In genomic region chrX:152969606-152970005, GRCm38 (mm10) we compare ENCODE assay signal across 20 mouse cellular contexts. TPM values are rescaled to one million over a fixed set of nuclear protein-coding genes. Genes with fewer than 3 reads are reported as not detected.
DNase-seq lines count a peak whose midpoint lies in the region; ATAC-seq and TF ChIP-seq lines count a peak whose summit lies in the region.
"Had no signal": no experiment of that assay in that cellular context is flagged by ENCODE, and none has a peak within 500 bp of the region (broad histone marks: within the 10 kb centered on the region; RNA-seq: fewer than 3 reads in every experiment).

No protein-coding gene starts in this region.

- no peak overlapping the region for H3K9ac ChIP-seq in lung, embryonic 15.5 days
- H3K9ac ChIP-seq: limb, embryonic 15.5 days; midbrain, embryonic 12.5 days had no signal

- no peaks in the 10 kb centered on the region for H3K36me3 ChIP-seq in lung, embryonic 15.5 days
- H3K36me3 ChIP-seq: G1E; heart, embryonic 10.5 days; limb, embryonic 15.5 days; midbrain, embryonic 12.5 days had no signal

- intact Hi-C loops in gastrocnemius, adult 2 months (cut with DNase I) = no loop called here

- no peak overlapping the region for H3K27ac ChIP-seq in gastrocnemius, adult 2 months
- no peak overlapping the region for H3K27ac ChIP-seq in lung, embryonic 15.5 days
- H3K27ac ChIP-seq: heart, embryonic 10.5 days; limb, embryonic 15.5 days; midbrain, embryonic 12.5 days had no signal

- no peaks in the 10 kb centered on the region for H3K9me3 ChIP-seq in lung, embryonic 15.5 days
- H3K9me3 ChIP-seq: G1E; heart, embryonic 10.5 days; limb, embryonic 15.5 days; midbrain, embryonic 12.5 days had no signal

- H3K4me3 ChIP-seq in gastrocnemius, adult 2 months = no peak overlapping the region
- H3K4me3 ChIP-seq in lung, embryonic 15.5 days = no peak overlapping the region
- H3K4me3 ChIP-seq: heart, embryonic 10.5 days; limb, embryonic 15.5 days; midbrain, embryonic 12.5 days had no signal

- peak; percentile 4 for DNase-seq in adrenal gland, adult 2 months
- DNase-seq in adrenal gland, adult 18-20 months (ENCODE audit: low spot score in 2 of 2) = no peak
- peak; percentile 18 for DNase-seq in gastrocnemius, adult 2 months
- no peak for DNase-seq in gastrocnemius, adult 8-10 months (ENCODE audit: low spot score in 2 of 2)
- no peak for DNase-seq in lung, adult 18-20 months
- peak; percentile 36 for DNase-seq in testis, postnatal 10 days (ENCODE audit: low spot score)
- no peak for DNase-seq in testis, postnatal 14 days (ENCODE audit: low spot score)
- DNase-seq: cerebellum, adult 9-11 months; embryo, embryonic 11 days; kidney, adult 2 months; kidney, postnatal 14 days; layer of hippocampus, adult 9-11 months; spleen, adult 18-20 months had no signal

- H3K27me3 ChIP-seq in lung, embryonic 15.5 days = no peaks in the 10 kb centered on the region
- H3K27me3 ChIP-seq: limb, embryonic 15.5 days; midbrain, embryonic 12.5 days had no signal

- no peaks in the 10 kb centered on the region for H3K4me1 ChIP-seq in lung, embryonic 15.5 days
- H3K4me1 ChIP-seq: heart, embryonic 10.5 days had no signal

- WGBS in lung, embryonic 15.5 days = 51% methylated on average over 6 of the region's 6 CpGs

- no peak overlapping the region for H3K4me2 ChIP-seq in lung, embryonic 15.5 days
- H3K4me2 ChIP-seq: limb, embryonic 15.5 days; midbrain, embryonic 12.5 days had no signal

- ATAC-seq in lung, embryonic 15.5 days (ENCODE audit: borderline replicate concordance, extremely low read depth, low FRiP score, low TSS enrichment) = peak; percentile 52; the same call in 1 of the 2 replicates
- ATAC-seq: CD4-positive, CD25-positive, alpha-beta regulatory T cell, adult 4 months; forebrain, embryonic 16.5 days had no signal

- TF ChIP-seq CTCF in gastrocnemius, adult 2 months (IDR thresholded peaks at IDR 0.05) = no peak

RNA-seq across cellular contexts. Expression of gene Usp51, which starts 36.7 kb away (rescaled TPM):
- total RNA-seq in adrenal gland, adult 2 months (2021) = 1 to 10 TPM; 1.9 to 2.8 TPM
- polyA plus RNA-seq in adrenal gland, adult 2 months (2012; rRNA removed) = 0.40 and 0.58 TPM in 2 replicates
- total RNA-seq in adrenal gland, adult 18-20 months (2021) = 1 to 10 TPM; 2.6 to 3.7 TPM
- not detected for total RNA-seq in gastrocnemius, adult 2 months (2021)
- not detected for total RNA-seq in gastrocnemius, adult 8-10 months (2022)
- 0.60 and 0.99 TPM in 2 replicates for polyA plus RNA-seq in lung, embryonic 15.5 days (2015; fragmentation: Nextera tagmentation; extraction: Ambion mirVana)
- total RNA-seq: G1E had no signal
- polyA plus RNA-seq: CD4-positive, CD25-positive, alpha-beta regulatory T cell, adult 4 months; G1E; kidney, adult 2 months had no signal

Comparison
In these comparisons a context has a peak if more than half of its experiments do, and no peak if none do; other contexts are left out.
1. DNase-seq: peak in adrenal gland, adult 2 months (single experiment), gastrocnemius, adult 2 months (single experiment) and testis, postnatal 10 days (single experiment); none in adrenal gland, adult 18-20 months (0 of 2), gastrocnemius, adult 8-10 months (0 of 2), lung, adult 18-20 months (0 of 2) and testis, postnatal 14 days (single experiment).